Mouse (Mus musculus) CH12.LX (cell line): ENCODE results near the gene Fam168a. TPM values are rescaled to one million over a fixed set of nuclear protein-coding genes. Genes with fewer than 3 reads are reported as not detected.

Experiments
- DNase-seq: peaks from one replicate; pipeline ENCODE4 v3.0.0-alpha.2; 2013; ENCODE audit errors: extremely low read depth
- H3K27ac ChIP-seq: 2 replicates; pipeline ENCODE4 v1.5.1; 2012; ENCODE audit warnings: low read depth, mild to moderate bottlenecking, control low read depth, moderate library complexity; ENCODE audit not compliant: insufficient read depth
- H3K27me3 ChIP-seq: replicated peaks from 2 replicates; pipeline ENCODE3; 2012; ENCODE audit warnings: inconsistent platforms
- H3K36me3 ChIP-seq, 2 experiments: replicated peaks in 1 of 2; 2 replicates each; pipeline versions ENCODE3 to v1.6.1; 2012; ENCODE audit warnings: inconsistent platforms in 1 of 2, low read length in 1 of 2, mild to moderate bottlenecking in 1 of 2, mixed read lengths in 1 of 2, moderate library complexity in 1 of 2; ENCODE audit not compliant: control insufficient read depth in 1 of 2, insufficient read depth in 1 of 2
- H3K4me1 ChIP-seq, 2 experiments: 2 replicates each; pipeline ENCODE4 v1.6.1; 2012; ENCODE audit warnings: inconsistent platforms in 1 of 2, moderate library complexity in 1 of 2; ENCODE audit not compliant: insufficient read depth in 2 of 2, control insufficient read depth in 1 of 2
- H3K4me2 ChIP-seq: 2 replicates; pipeline ENCODE4 v1.6.1; 2012; ENCODE audit warnings: low read depth, mild to moderate bottlenecking, control low read depth; ENCODE audit not compliant: poor library complexity, insufficient read depth, severe bottlenecking
- H3K4me3 ChIP-seq, 3 experiments: fragments of 150-350 bp in 1 of 3; sonication (generic) in 1 of 3; replicated peaks in 1 of 3; 2 replicates each; pipeline versions ENCODE3 to v1.5.1; 2011 to 2012; ENCODE audit warnings: low read depth in 2 of 3, low read length in 2 of 3, mild to moderate bottlenecking in 2 of 3, moderate library complexity in 2 of 3, control low read depth in 1 of 3, improper control_type of control experiment in 1 of 3, inconsistent platforms in 1 of 3, mixed read lengths in 1 of 3; ENCODE audit not compliant: poor library complexity in 1 of 3
- H3K79me2 ChIP-seq: replicated peaks from 2 replicates; pipeline ENCODE4 v1.6.1; 2012; ENCODE audit warnings: mild to moderate bottlenecking, moderate library complexity; ENCODE audit not compliant: control insufficient read depth, poor library complexity, insufficient read depth, severe bottlenecking; ENCODE audit errors: extremely low read depth
- H3K9ac ChIP-seq: 2 replicates; pipeline ENCODE4 v1.6.1; 2012; ENCODE audit warnings: low read depth, mild to moderate bottlenecking, control low read depth, moderate library complexity; ENCODE audit not compliant: insufficient read depth
- H3K9me3 ChIP-seq: replicated peaks from 2 replicates; pipeline ENCODE3; 2012; ENCODE audit warnings: low read length, inconsistent platforms, mixed read lengths
- BHLHE40 ChIP-seq: IDR thresholded peaks from 2 replicates; pipeline ENCODE4 v1.6.1; 2011; ENCODE audit warnings: mild to moderate bottlenecking, low read depth, low read length, improper control_type of control experiment
- CHD2 ChIP-seq: IDR thresholded peaks from 2 replicates; pipeline ENCODE4 v1.6.1; 2011; ENCODE audit warnings: low read length, improper control_type of control experiment
- CTCF ChIP-seq, 2 experiments: IDR thresholded peaks in 1 of 2; conservative IDR thresholded peaks in 1 of 2; 2 replicates each; pipeline ENCODE4 v1.5.1; 2011 to 2012; ENCODE audit warnings: low read depth in 2 of 2, low read length in 2 of 2, improper control_type of control experiment in 1 of 2, inconsistent platforms in 1 of 2, mild to moderate bottlenecking in 1 of 2, moderate library complexity in 1 of 2
- ELF1 ChIP-seq: IDR thresholded peaks from 2 replicates; pipeline ENCODE4 v1.6.1; 2014; ENCODE audit warnings: low read depth, mild to moderate bottlenecking, inconsistent platforms, low read length, improper control_type of control experiment
- HCFC1 ChIP-seq: IDR thresholded peaks from 2 replicates; pipeline ENCODE4 v1.6.1; 2012; ENCODE audit warnings: low read depth, mild to moderate bottlenecking, inconsistent platforms, low read length, improper control_type of control experiment
- IRF4 ChIP-seq: IDR thresholded peaks from 2 replicates; pipeline ENCODE4 v1.6.1; 2014; ENCODE audit warnings: low read depth, mild to moderate bottlenecking, inconsistent platforms, low read length, improper control_type of control experiment
- JUN ChIP-seq: IDR thresholded peaks from 2 replicates; pipeline ENCODE4 v1.6.1; 2011; ENCODE audit warnings: low read depth, mild to moderate bottlenecking, low read length, improper control_type of control experiment, moderate library complexity; ENCODE audit not compliant: insufficient read depth
- NELFE ChIP-seq: IDR thresholded peaks from 2 replicates; pipeline ENCODE4 v1.6.1; 2011; ENCODE audit warnings: low read depth, low read length, improper control_type of control experiment
- NRF1 ChIP-seq: IDR thresholded peaks from 2 replicates; pipeline ENCODE4 v1.6.1; 2014; ENCODE audit warnings: low read depth, mild to moderate bottlenecking, inconsistent platforms, low read length, improper control_type of control experiment, moderate library complexity
- POLR2AphosphoS2 ChIP-seq: IDR thresholded peaks from 2 replicates; pipeline ENCODE4 v1.6.1; 2011; ENCODE audit warnings: low read depth, low read length, improper control_type of control experiment
- RAD21 ChIP-seq: IDR thresholded peaks from 2 replicates; pipeline ENCODE4 v1.6.1; 2011; ENCODE audit warnings: low read depth, mild to moderate bottlenecking, low read length, improper control_type of control experiment, moderate library complexity
- SIN3A ChIP-seq: IDR thresholded peaks from 2 replicates; pipeline ENCODE4 v1.6.1; 2012; ENCODE audit warnings: low read length, improper control_type of control experiment, inconsistent platforms
- SMC3 ChIP-seq: IDR thresholded peaks from 2 replicates; pipeline ENCODE4 v1.6.1; 2011; ENCODE audit warnings: low read depth, low read length, improper control_type of control experiment
- UBTF ChIP-seq: IDR thresholded peaks from 2 replicates; pipeline ENCODE4 v1.6.1; 2012; ENCODE audit warnings: low read depth, mild to moderate bottlenecking, inconsistent platforms, low read length, improper control_type of control experiment, moderate library complexity
- ZC3H11A ChIP-seq: IDR thresholded peaks from 2 replicates; pipeline ENCODE4 v1.6.1; 2012; ENCODE audit warnings: low read depth, mild to moderate bottlenecking, inconsistent platforms, low read length, improper control_type of control experiment
- ZKSCAN1 ChIP-seq: IDR thresholded peaks from 2 replicates; pipeline ENCODE4 v1.6.1; 2012; ENCODE audit warnings: low read depth, inconsistent platforms, low read length, improper control_type of control experiment, borderline replicate concordance
- dilution Hi-C: fragments of 300-500 bp; cut with MboI; formaldehyde crosslinking; loops from 2 replicates; pipeline ENCODE4 v1.14.3; 2020; ENCODE audit warnings: low sequenced_read_pairs; ENCODE audit not compliant: extremely low pct_unique_long_range_greater_than_20kb, extremely low pct_ligation_motif_present
- in situ Hi-C: fragments of 300-500 bp; cut with MboI; formaldehyde crosslinking; loops from 3 replicates; pipeline ENCODE4 v1.14.3; 2019; ENCODE audit warnings: low sequenced_read_pairs, low pct_ligation_motif_present, low pct_unique_long_range_greater_than_20kb, mixed read lengths
- polyA plus RNA-seq: library from polyadenylated mRNA; unstranded; fragments of >175 nt; gene quantifications from 2 replicates; pipeline ENCODE4 v1.2.1, GENCODE M21; 2012; ENCODE audit warnings: low read depth; ENCODE audit not compliant: insufficient read length
- total RNA-seq, 2 experiments: library from RNA; depleted of rRNA; stranded (reverse); fragments of 300-350 nt in 1 of 2; fragments of >200 nt in 1 of 2; gene quantifications; 2 replicates each; pipeline ENCODE4 v1.2.3; 2012 to 2014

Fam168a gene
- total and polyA plus RNA-seq, 3 experiments: 4.0 to 15.0 (median 4.9) TPM

DNA sequence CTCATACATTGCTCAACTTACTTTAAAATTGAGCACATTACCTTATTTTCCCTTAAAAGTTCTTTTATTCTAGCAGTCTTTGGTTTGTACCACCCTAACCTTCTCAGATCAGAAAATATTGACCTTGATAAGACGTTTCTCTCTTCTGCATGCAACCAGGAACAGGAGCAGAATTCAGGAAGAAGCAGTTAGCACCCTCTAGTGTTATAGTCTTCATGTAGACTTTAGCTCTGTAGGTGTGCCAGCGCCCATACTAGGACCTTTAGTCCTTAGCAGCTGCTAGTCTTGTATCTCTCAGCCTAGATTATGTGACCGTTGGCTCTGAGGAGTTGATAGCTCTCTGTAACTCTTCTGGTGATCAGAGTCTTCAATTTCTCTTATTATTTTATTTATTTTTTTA lies 92.4 kb downstream of the Fam168a start:
- Histone ChIP-seq H3K4me2 (no peak overlapping the region), H3K4me1 (no peaks in the 10 kb centered on the region), H3K27me3 (no peaks in the 10 kb centered on the region), H3K27ac (no peak overlapping the region), H3K4me3 (no peak overlapping the region), H3K36me3 (peaks cover 0 to 6% of the 10 kb centered on the region in 2 experiments), H3K9ac (no peak overlapping the region), H3K79me2 (no peaks in the 10 kb centered on the region), H3K9me3 (no peaks in the 10 kb centered on the region)
- in situ Hi-C loops (no loop called here), dilution Hi-C loops (no loop called here)
- peak; percentile 11 for DNase-seq
- TF ChIP-seq HCFC1 (no peak), IRF4 (no peak), CHD2 (no peak), ZC3H11A (peak; percentile 20; the same call in 1 of the 2 replicates), RAD21 (peak; percentile 75), ELF1 (peak; percentile 33; the same call in 1 of the 2 replicates), SIN3A (no peak), CTCF (conservative IDR thresholded peaks at IDR 0.05 in 1 of 2, IDR thresholded peaks at IDR 0.05 in 1 of 2; ENCODE audit: low read depth in 2 of 2, low read length in 2 of 2) (peak in 1 of 2 experiments; percentile 74; a peak in 2 of 4 replicates), SMC3 (peak; percentile 65), BHLHE40 (no peak), NRF1 (no peak), JUN (no peak), UBTF (no peak), NELFE (no peak)

DNA sequence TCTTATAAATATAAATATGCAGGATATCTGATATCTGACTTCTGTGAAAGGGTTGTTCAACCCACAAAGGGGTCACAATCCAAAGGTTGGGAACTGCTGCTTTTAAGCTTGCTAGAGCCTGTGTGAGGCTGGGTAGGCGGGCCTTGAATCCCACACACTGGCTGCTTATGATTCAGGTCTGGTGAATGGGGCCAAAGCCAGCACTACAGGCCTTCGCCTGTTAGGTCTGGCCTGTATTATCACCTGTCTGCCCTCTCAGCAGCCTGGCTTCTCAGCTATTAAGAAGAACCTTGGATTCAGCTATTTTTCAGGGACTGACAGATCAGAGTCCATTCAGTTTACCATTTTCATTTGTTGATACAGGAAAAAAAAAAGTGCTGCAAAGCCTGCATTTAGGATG lies 99.0 kb downstream of the Fam168a start:
- no peaks in the 10 kb centered on the region for H3K9me3 ChIP-seq
- dilution Hi-C loops: no loop called here
- no peaks in the 10 kb centered on the region for H3K27me3 ChIP-seq
- no peaks in the 10 kb centered on the region for H3K36me3 ChIP-seq
- H3K4me3 ChIP-seq: no peak overlapping the region
- TF ChIP-seq RAD21 (no peak), ZC3H11A (no peak), ZKSCAN1 (no peak), POLR2AphosphoS2 (no peak)
- H3K9ac ChIP-seq: no peak overlapping the region
- no peak overlapping the region for H3K4me2 ChIP-seq
- no peak overlapping the region for H3K27ac ChIP-seq
- H3K79me2 ChIP-seq: no peaks in the 10 kb centered on the region
- DNase-seq: no peak
- in situ Hi-C loops: no loop called here
- no peaks in the 10 kb centered on the region for H3K4me1 ChIP-seq
